Mouse (Mus musculus) mouse embryonic stem cell (cell line): ENCODE results near the gene Asprv1.

Source experiments
- in situ Hi-C, 2 experiments: fragments of 300-500 bp; cut with MboI; formaldehyde crosslinking; loops; 1 replicate in 1 of 2; 3 replicates in 1 of 2; pipeline ENCODE4 v1.14.3; 2019 to 2020; ENCODE audit warnings: low sequenced_read_pairs in 2 of 2, low pct_unique_long_range_greater_than_20kb in 1 of 2, mixed read lengths in 1 of 2; ENCODE audit not compliant: unreplicated experiment in 1 of 2

The Asprv1 gene

GRCm38 (mm10) chr6:86627946-86628345, at the start of gene Asprv1:
Gene Asprv1 (plus strand): TSS chr6:86628164.
- in situ Hi-C loops, result no loop called here

- in situ Hi-C loops, result no loop called here
Measured at GRCm38 (mm10) chr6:86578396-86578795, 49.6 kb upstream of the Asprv1 start.

DNA sequence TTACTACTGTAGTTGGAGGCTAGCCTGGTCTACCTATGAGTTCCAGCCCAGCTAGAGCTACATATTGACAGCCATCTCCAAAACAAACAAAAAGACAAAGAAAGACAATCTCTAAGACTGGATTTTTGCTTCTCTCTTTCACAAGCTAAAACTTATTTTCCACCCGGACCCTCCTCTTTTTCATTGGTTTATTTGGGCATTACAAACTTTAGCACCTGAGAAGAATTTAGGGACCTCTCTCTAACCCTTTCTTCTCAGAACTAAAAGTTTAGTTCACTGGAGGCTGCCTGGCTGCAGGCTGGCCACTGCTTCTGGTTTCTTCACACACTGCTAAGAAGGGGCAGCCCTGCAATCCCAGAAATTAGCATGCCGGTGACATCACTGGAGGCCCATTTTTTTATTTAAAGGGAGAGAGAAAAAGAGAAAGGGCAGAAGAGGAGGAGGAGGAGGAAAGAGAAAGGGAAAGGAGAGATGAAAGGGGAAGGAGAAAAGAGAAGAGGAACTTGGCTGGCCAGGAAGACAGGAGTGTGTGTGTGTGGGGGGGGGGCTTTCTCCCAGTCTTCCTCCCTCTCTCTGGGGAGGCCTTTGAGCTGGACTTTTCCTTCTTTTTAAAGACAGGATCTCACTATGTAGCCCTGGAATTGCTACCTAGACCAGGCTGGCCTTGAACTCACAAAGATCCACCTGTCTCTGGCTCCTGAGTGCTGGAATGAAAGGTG, 48.7 kb upstream of the Asprv1 start:
- in situ Hi-C loops, result no loop called here

DNA sequence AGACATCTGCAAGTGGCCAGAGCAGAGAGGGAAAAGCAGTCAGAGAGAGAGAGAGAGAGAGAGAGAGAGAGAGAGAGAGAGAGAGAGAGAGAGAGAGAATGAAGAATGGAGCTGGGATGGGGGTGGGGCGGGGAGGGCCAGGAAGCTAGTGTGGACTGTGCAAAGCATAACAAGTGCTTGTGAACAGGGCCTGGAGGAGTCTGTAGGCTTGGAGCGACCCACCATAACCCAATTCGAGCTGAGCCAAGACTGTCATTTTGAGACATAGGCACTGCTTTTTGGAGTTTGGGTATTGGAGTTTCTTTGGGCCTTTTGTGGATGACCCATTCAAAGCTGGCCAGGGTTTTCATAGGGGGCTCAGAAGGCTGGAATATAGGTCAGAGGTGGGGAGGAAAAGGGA, 48.0 kb upstream of the Asprv1 start:
- in situ Hi-C loops, result no loop called here

GRCm38 (mm10) chr6:86583141-86583540, 44.8 kb upstream of the Asprv1 start:
- in situ Hi-C loops, result no loop called here

GRCm38 (mm10) chr6:86583601-86584215, 44.3 kb upstream of the Asprv1 start:
- in situ Hi-C loops, result no loop called here

- in situ Hi-C loops, result loop anchor here in 1 of 2 experiments (5.0 kb wide), 1 partner anchor 93 kb away; no protein-coding TSS in a partner anchor
Measured at GRCm38 (mm10) chr6:86584296-86585015, 43.5 kb upstream of the Asprv1 start.

GRCm38 (mm10) chr6:86585070-86585600, 42.8 kb upstream of the Asprv1 start:
- in situ Hi-C loops, result loop anchor here in 1 of 2 experiments (5.0 kb wide), 1 partner anchor 92 kb away; no protein-coding TSS in a partner anchor

GRCm38 (mm10) chr6:86586070-86586469, 41.9 kb upstream of the Asprv1 start:
- in situ Hi-C loops, result loop anchor here in 1 of 2 experiments (5.0 kb wide), 1 partner anchor 91 kb away; no protein-coding TSS in a partner anchor

GRCm38 (mm10) chr6:86588429-86588828, 39.5 kb upstream of the Asprv1 start:
- in situ Hi-C loops, result loop anchor here in 1 of 2 experiments (5.0 kb wide), 1 partner anchor 89 kb away; no protein-coding TSS in a partner anchor

GRCm38 (mm10) chr6:86593146-86593897, 34.6 kb upstream of the Asprv1 start:
- in situ Hi-C loops, result no loop called here

DNA sequence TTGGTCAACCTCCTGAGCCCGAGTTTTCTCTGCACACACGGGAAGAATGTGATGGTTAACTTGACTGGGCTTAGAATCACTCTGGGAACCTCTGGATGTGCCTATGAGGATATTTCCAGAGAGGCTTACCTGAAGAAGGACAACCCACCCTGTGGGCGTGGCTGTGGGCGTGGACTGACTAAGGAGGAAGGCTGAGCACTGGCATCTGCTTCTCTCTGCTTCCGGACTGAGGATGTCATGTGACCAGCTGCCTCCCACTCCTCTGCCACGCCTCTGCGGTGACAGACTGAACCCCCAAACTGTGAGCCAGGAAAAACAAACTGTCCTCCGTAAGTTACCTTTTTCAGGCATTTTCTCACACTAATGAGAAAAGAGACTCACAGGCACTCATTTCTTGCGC, 33.3 kb upstream of the Asprv1 start:
- in situ Hi-C loops, result no loop called here

DNA sequence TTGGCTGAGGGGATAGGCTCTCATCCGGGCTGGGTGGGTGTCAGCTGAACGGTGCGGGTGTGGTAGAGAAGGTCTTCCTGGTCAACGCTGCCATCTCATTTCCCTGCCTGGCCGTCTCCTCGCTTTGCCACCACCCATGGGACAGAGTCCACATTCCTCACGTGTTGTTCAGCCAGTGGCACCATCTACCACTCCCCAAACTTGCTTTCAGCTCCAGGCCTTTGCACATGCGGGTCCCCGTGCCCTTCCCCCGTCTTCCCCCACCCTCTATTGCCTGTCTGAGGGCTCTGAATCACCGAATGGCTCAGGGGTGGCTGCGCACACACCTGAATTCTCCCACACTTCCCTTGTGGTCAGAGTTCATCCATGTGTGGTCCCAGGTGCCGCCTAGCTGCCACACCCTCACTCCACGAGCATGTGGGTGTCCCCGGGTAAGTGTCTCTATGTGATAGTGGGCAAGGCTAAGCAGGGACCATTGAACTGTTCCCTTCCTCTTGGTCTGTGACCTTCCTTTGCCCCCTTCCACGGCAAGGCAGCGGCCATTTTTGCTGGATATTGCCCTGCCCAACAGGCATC, 32.0 kb upstream of the Asprv1 start:
- in situ Hi-C loops, result no loop called here

DNA sequence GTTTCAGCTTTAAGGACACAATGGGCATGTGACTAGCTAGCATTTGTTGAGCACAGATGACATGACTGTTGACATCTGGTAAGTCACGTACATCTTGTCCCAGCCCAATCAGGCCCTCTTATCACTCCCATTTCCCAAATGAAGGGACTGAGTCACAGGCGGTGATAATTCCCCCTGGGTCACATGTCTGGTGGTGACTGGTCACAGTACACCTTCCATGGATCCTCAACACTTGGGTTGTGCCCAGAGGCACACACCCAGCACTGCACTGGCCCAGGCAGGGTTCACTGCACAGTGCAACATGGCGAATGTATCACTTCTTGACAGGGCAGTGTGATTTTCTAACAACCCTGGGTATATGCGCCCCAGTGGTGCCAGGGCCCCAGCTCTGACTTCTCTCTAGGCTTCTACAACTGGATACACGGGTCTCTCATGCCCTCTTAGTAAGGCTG, 29.2 kb upstream of the Asprv1 start:
- in situ Hi-C loops, result no loop called here

DNA sequence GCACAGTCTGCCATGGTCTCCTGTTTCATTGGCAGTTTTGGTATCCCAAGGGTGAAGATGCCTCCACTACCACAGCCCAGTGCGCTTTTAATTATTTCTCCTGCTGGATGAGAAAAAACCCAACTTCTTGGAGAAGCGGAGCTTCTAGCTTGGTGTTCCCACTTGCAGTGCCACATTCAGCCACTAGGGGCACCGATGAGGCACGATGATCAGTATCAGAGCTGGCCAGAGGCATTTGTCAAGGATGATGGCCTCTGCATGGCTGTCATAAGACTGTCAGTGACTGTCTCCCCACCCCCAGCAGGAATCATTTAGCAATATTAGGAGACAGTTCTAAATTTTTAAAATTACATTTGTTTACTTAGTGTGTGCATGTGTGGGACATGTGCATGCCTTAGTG, 28.8 kb upstream of the Asprv1 start:
- in situ Hi-C loops, result no loop called here

- in situ Hi-C loops, result no loop called here
Measured at GRCm38 (mm10) chr6:86599951-86600414, 28.0 kb upstream of the Asprv1 start.

DNA sequence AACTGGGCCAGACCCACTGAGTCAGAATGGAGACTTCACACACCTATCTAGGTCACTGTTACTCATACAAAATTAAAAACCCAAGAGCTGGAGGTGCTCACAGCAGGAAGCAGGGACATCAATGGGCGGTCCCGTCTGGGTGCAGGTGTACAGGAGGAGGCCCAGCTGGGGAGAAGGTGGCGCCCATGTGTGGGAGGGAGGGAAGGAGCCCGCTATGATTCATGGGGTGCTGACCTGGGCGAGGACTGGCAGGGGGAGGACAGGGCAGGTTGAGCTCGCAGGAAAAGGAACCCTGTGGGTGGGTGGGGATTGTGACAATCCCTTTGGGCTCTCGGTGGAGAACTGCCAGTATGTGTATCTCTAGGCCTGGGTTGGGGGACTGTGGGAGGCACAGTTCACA, 22.7 kb upstream of the Asprv1 start:
- in situ Hi-C loops, result no loop called here

GRCm38 (mm10) chr6:86606289-86606688, 21.7 kb upstream of the Asprv1 start:
- in situ Hi-C loops, result no loop called here
